Mouse (Mus musculus) common myeloid progenitor, adult 5-6 weeks (primary cell): ENCODE results near the gene Slit3. TPM values are rescaled to one million over a fixed set of nuclear protein-coding genes. Genes with fewer than 3 reads are reported as not detected.

Source experiments
- ATAC-seq: replicated peaks from 2 replicates; pipeline ENCODE4 v1.8.0; 2016; ENCODE audit warnings: low read depth, mild to moderate bottlenecking, moderate TSS enrichment, inconsistent platforms; ENCODE audit not compliant: poor library complexity, severe bottlenecking
- total RNA-seq: library from RNA; stranded (forward); fragments of 200-1000, 187-1606 nt; gene quantifications from 2 replicates; pipeline ENCODE4 v1.2.3, GENCODE M21; 2017

Slit3 gene
- total RNA-seq, 1 experiment from 2014 or later, result not detected

DNA sequence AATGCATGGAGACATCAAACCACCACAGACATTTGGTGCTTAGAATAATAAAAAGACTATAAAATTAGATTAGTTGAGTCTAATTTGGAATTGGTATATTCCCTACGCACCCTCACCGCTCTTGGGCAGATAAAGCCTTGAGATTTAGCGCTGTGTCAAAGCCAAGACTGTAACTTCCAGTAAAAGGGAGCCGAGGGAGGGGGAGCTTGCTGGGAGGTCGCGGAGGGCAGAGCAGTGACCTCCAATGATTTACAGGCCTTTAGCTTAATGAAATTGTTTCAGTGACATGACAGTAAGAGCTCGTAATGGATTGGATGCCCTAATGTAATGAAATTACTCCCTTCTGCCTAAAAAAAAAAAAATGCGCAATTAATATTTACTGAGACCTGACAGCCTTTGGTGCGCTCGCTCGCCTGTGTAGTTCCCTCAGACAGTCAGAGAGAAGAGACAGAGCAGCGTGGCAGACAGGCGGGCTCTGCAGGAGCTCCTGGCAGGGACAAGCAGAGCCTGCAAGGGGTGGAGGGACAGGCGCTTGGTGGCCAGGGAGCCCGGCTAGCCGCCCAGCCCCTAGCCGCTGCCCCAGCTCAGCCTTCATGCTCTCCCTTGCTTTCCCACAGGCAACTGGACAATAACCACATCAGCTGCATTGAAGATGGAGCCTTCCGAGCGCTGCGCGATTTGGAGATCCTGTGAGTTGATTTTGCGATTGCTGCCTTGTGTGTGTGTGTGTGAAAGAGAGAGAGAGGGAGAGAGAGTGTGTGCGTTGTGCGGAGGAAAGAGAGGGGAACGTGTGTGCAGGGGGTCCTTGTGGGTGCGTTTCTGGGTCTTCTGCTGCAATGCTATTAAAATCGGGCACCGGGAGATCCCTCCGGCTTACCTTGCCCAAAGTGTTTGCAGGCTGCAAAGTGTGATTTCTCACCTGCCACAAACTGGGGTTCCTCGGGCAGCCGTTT lies 423.4 kb downstream of the Slit3 start:
- no peak for ATAC-seq

- no peak for ATAC-seq
Observed at GRCm38 (mm10) chr11:35546081-35546822, 425.2 kb downstream of the Slit3 start.

- no peak for ATAC-seq
Observed at GRCm38 (mm10) chr11:35550036-35550435, 429.0 kb downstream of the Slit3 start.

DNA sequence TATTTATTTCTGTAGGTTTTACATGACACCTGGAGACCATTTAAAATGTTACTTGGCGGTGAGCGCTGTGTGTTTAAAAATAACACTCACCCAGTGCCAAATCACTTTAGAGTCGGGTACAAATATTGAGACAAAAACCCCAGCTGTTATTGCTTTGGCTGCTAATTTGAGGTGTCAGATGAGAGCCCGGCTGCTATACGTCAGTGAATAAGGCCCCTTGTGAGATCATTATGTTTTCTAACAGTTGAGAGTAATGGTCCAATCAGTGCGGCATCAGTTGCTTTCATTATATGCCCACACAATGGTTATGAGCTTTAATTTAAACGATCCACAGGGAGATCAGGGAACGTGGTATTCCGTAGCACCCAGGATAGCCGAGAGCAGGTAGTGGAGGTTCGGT lies 435.2 kb downstream of the Slit3 start:
- no peak for ATAC-seq

DNA sequence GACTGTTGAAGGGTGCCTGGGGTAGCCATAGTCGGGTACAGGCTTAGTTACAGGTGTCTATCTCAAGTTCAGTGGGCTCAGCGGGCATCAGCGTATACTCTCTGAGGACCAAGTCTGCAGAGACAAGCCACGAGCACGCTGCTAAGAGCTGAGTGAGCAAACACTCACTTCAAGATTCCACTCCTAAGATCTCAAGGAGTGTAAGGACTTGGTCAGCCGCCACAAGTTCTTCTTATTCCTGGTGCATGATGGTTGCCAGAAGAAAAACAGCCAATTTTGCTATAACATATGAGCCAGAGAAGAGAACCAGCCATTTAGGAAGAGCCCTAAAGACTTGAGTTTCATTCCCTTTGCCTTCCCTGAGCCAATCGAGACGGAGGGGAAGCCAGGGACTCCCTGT lies 436.5 kb downstream of the Slit3 start:
- no peak for ATAC-seq

DNA sequence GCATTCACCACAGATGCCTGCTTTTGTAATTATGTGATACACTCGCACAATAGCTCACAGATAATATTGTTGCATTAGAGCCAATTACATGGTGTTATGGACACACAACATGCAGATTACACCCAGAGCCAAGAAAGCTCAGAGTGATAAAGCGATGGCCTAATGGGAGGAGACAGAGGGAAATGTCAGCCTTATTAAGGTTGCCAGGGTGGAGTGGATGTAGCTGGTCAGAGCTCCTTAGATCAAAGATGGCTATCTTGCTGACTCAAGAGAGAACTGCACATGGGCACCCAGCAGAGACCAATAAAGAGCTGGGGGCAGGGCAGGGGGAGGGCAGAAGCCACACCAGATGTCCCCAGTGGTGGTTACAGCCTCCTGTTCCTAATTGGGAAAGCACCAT lies 437.3 kb downstream of the Slit3 start:
- ATAC-seq, result no peak

GRCm38 (mm10) chr11:35559386-35559785 lies 438.4 kb downstream of the Slit3 start:
- no peak for ATAC-seq

DNA sequence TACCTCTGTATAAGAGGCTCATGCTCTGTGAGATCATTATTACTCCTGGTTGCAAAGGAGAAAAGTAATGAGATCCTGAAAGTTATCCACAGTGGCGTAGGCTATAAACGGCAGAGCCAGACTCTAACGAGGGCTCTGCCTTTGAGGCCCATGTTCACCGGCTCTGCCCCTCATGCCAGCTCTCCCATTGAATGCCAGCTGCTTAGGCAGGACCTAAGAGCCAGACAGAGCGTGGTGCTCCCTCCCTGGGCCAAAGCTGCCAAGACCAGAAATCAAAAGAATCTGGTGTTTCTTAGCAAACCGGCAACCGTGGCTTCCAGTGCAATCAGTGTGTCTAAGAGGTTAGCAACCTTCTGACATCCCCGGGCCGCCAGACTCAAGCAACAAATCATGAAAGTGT lies 440.7 kb downstream of the Slit3 start:
- ATAC-seq, result no peak

DNA sequence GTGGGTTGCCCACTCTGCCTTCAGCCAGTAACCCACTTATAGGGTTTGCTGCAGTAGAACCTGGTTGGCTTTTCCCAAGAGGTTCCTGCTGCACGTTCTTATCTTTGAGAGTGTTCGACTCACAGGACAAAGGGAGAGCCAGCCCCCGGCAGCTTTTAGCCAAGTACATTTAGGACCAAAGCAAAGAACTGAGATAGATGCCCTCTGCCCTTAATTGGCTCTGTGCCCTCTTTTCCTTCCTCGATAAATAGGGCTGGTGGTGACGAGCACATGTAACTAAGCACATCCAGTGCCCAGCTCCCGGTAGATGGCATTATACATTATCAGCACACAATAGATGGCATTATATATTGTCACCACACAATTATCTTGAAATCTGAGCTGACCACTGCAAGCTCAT lies 444.3 kb downstream of the Slit3 start:
- no peak for ATAC-seq

DNA sequence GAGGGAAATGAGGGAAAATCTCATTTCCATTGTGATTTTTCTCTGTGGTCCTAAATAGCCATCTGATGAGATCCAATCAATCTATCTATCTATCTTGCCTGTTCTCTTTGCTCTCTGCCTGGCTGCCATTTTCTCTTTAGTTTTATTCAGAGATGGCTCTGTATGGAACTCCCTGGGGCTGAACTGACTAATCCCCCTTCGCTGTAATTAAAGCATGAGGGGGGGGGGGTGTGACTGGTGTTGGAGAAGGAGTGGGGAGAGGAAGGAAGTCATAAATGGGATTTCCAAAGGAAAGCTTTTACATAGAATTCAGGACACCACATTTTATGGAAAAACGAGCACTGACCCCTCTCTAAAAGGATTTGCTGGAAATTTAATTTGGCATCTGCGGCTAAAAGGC lies 445.7 kb downstream of the Slit3 start:
- no peak for ATAC-seq

DNA sequence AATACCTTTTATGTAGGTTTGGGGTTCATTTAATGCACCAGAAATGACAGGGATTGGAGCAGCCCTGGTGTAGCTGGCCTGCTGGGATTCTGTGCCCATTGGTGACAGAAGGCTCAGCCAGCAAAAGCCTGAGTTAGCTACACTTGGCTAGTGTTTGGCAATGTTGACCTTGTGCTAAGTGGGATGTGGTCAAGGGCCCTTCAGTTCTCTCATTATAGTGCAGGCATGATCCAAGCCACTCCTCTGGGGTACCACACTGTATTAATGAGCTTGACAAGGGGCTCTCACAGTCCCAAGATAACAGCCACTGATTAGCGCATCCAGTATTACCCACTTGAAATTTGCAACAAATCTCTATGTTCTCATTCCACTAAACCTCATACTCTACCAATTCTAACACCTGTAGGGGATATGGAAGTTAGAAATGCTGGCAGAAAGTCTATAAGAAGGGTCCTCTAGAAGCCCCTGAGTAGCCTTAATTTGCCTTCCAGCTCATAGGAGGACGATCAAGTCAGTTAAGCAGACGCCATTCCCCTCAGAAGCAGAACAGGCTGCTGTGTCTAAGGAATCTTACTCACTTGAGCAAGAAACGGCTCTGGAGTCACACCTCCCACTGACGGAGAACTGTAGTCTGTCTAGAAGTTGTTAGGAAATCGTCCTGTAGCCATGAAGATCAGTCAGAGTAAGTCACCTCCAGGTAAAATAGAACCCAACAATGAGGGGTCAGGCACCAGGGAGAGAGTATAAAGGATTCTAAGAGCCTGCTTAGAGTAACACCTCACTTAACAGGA lies 448.3 kb downstream of the Slit3 start:
- ATAC-seq, result no peak

DNA sequence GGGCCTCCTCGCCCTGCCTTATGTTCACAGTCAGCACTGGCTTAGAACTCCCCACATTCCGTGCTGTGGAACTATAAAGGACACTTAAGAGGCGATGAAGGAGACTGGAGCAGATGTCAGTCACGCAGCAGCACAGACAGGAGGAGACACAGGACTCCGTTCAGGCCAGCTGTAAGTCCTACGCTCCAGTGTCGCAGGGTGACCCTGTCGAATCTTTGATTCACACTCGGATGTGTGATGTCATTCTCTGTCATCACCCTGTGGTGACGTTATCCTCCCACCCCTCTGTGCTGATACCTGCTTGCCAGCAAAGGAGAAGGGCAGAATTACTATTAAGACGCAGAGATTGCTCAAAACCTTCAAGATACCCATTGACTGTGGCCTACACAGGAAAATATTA lies 448.9 kb downstream of the Slit3 start:
- no peak for ATAC-seq

DNA sequence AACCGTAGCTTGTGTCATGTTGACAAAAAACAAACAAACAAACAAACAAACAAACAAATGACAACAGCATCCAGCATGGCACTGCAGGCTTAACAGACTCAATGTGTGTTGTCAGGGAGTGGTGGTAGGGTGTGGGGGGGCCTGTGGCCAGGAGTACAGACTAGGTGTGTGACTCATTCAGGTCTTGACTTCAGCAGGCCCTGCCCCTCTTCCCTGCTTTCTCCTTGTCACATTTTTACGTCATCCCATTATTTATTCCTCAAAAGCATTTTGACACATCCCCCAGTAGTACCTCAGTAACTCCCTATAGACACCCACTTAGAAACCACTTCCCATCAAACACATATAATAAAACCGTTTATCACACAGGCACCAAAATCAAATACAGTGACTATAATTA lies 450.9 kb downstream of the Slit3 start:
- ATAC-seq, result no peak

DNA sequence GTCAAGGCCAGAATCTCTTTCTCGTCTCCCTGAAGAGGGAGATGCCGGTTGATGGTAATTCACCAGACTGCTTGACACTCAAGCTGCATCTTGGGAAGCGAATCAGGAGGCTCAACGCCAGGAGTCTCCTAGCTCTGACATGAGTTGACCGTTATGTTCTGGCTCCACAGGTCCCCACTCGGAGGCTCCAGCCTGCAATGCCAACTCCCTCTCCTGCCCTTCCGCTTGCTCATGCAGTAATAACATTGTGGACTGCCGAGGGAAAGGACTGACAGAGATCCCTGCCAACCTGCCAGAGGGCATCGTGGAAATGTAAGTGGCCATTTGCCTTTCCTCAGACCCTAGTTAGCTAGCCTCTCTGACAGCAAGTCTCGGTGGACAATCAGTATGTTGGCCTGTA lies 457.8 kb downstream of the Slit3 start:
- ATAC-seq, result no peak

GRCm38 (mm10) chr11:35582591-35582990 lies 461.6 kb downstream of the Slit3 start:
- no peak for ATAC-seq

DNA sequence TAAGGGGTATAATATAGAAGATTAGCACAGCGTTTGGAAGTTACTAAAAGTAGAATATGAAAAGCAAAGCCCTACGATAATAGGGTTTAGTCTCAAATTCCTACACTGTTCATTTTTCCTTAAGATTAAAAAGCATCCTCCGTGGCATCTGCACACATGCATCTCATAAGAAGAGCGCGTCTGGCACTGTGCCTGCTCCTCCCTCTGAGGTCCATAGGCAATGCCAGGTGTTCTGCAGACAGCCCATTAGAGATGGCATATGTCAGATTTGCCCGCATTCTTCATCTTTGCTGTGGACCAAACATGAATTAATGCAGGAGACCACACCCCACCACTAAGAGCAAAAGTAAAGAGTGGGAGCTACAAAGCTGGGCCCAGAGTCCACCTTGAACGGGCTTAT lies 462.6 kb downstream of the Slit3 start:
- ATAC-seq, result no peak

DNA sequence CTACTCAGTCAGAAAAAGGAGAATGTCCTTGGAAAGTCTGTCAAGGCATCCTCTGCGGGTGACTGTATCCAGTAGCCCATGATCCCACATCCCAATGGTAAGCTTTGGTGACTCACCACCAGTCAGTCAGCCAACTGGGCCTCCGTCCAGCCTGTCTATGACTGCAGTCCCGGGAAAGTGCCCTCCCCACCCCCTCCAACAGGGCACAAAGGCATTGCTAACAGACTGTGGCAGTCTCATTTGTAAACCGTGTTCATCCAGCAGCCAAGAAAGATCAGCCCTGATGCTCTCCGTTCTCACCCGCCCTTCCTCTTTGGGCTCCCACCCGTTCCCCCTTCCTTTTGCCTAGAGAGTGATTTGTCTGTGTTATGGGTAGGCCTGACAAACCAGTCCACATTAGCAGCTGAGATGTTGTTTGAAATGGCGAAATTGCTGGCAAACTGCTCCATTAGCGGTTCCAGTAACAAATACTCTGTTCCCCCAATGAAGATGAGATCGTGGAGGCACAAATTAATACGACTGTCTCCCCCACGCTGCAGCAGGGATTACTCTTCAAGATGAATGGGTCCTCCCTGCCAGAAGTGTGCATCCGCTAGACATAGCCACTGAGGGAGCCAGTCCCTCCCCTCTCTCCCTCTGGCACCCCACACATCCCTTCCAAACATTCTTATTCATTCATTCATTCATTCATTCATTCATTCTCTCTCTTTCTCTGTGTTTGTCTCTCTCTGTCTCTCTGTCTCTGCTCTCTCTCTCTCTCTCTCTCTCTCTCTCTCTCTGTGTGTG lies 466.3 kb downstream of the Slit3 start:
- ATAC-seq, result no peak

DNA sequence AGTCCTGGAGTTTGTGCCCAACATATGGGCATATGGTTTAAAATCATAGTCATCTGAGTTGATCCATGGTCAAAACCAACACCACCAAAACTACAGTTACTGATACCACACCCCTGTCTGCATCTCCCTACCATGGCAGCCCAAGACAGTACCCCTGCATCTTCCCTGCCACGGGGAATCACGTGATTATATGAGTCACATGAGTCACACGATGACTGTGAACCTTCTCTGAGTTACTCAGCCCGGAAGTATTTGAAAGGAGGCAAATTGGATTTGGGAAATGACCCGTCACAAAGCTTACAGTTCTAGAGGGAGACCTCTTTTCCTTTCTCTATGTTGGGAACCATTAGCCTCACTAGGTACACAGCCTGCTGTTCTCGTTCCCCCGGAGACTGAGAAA lies 468.9 kb downstream of the Slit3 start:
- no peak for ATAC-seq

DNA sequence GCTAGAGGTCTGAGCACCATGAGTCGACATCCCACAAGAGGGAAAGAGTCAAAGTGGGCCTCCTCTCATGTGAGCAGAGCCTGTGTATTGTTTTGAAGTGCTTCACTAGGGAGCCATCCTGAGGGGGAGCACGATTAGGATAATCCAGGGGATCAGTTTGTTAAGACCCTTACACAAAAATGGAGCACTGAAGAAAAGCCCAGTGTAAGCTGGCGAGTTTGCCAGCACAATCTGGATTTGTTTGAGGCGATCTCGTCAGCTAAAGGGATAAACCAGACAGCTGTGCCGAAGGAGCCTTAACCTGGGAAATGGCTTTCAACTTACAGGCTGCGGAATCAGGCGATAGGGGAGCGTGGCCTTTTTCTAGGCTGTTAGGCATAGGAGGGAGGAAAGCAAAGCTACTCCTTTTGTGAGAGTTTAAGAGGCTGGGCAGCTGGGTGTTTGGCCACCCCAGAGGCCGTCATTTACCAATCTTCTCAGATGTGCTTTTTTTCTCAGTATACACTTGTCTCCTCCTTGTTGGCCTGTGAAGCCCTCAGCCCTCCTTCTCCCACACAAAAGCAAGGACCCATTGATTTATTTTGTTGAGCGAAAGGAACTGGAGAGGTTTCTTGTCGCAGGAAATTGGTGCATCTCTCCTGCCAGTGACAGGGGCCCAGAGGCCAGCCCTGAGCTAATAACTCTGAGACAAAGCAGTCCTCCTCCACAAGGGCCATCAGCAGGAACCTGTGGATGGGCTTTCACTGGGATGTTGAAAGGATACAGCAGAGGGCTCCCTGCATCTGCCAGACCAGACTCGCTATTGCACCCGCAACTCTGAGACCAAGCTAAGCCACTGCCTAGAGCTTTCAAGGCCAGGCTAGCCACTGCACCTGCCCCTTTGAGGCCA lies 472.4 kb downstream of the Slit3 start:
- no peak for ATAC-seq
